Mouse (Mus musculus) thymus, adult 2 months (tissue): ENCODE measurements around the gene Prr12.

ENCODE experiments used
- CTCF ChIP-seq: fragments of 200-500 bp; IDR thresholded peaks from 2 replicates; pipeline ENCODE4 v1.5.1; 2012; ENCODE audit warnings: mild to moderate bottlenecking, control low read depth, low read length, moderate library complexity, borderline replicate concordance; ENCODE audit not compliant: control insufficient read depth, poor library complexity, insufficient read depth; ENCODE audit errors: extremely low read depth
- POLR2A ChIP-seq: fragments of 200-500 bp; IDR thresholded peaks from 2 replicates; pipeline ENCODE4 v1.6.1; 2012; ENCODE audit warnings: mild to moderate bottlenecking, low read length, control low read depth, moderate library complexity; ENCODE audit not compliant: control insufficient read depth, poor library complexity, insufficient read depth; ENCODE audit errors: extremely low read depth

- TF ChIP-seq POLR2A = no peak
- TF ChIP-seq CTCF = no peak
Measured at GRCm38 (mm10) chr7:45061532-45062075, 8.9 kb upstream of the Prr12 start.
